Mouse (Mus musculus) stomach, postnatal 0 days (tissue): ENCODE results near the gene S100a16. TPM values are rescaled to one million over a fixed set of nuclear protein-coding genes. Genes with fewer than 3 reads are reported as not detected.
A peak's percentile ranks its signal among the peaks of the same experiment; 100 is the strongest.

Source experiments
- ATAC-seq: fragments of 200-750 bp; cut with Nextera tagmentation; 2 replicates; pipeline ENCODE4 v1.8.0; 2017; ENCODE audit not compliant: low FRiP score, low TSS enrichment
- DNase-seq: peaks from one replicate; pipeline ENCODE4 v3.0.0-alpha.2; 2016; ENCODE audit warnings: low spot score
- H3K27ac ChIP-seq: fragments of 300-500 bp; sonication (generic); replicated peaks from 2 replicates; pipeline ENCODE4 v1.5.1; 2014; ENCODE audit warnings: mild to moderate bottlenecking, control low read depth
- H3K27me3 ChIP-seq: fragments of 300-500 bp; sonication (generic); 2 replicates; pipeline ENCODE4 v1.6.1; 2014; ENCODE audit warnings: low read length; ENCODE audit not compliant: control insufficient read depth, insufficient read depth
- H3K36me3 ChIP-seq: fragments of 300-500 bp; sonication (generic); 2 replicates; pipeline ENCODE4 v1.6.1; 2014; ENCODE audit warnings: low read length, mixed read lengths; ENCODE audit not compliant: control insufficient read depth, insufficient read depth
- H3K4me1 ChIP-seq: fragments of 300-500 bp; sonication (generic); replicated peaks from 2 replicates; pipeline ENCODE4 v1.6.1; 2014; ENCODE audit warnings: antibody characterized with exemption; ENCODE audit not compliant: control insufficient read depth, insufficient read depth
- H3K4me2 ChIP-seq: fragments of 300-500 bp; sonication (generic); replicated peaks from 2 replicates; pipeline ENCODE4 v1.6.1; 2014; ENCODE audit warnings: low read depth, mild to moderate bottlenecking, control low read depth, moderate library complexity
- H3K4me3 ChIP-seq: fragments of 300-500 bp; sonication (generic); 2 replicates; pipeline ENCODE4 v1.5.1; 2014; ENCODE audit warnings: low read depth, low read length, control low read depth
- H3K9ac ChIP-seq: fragments of 300-500 bp; sonication (generic); 2 replicates; pipeline ENCODE4 v1.6.1; 2014; ENCODE audit warnings: mild to moderate bottlenecking, low read length, control low read depth, mixed read lengths
- H3K9me3 ChIP-seq: fragments of 300-500 bp; sonication (generic); 2 replicates; pipeline ENCODE4 v1.6.1; 2016; ENCODE audit warnings: low read length; ENCODE audit not compliant: control insufficient read depth
- CTCF ChIP-seq: IDR thresholded peaks from 2 replicates; pipeline ENCODE4 v1.5.1; 2016; ENCODE audit warnings: antibody characterized with exemption, low read depth, mild to moderate bottlenecking, moderate library complexity
- EP300 ChIP-seq: optimal IDR thresholded peaks from 2 replicates; pipeline ENCODE3; 2016; ENCODE audit warnings: antibody characterized with exemption
- WGBS: fragments of 180-500 bp; shearing (Covaris S2); extraction: QIAGEN DNeasy Blood & Tissue Kit; methylation state at CpG from one replicate; pipeline ENCODE4 v1.1.7; 2014; 5-methylcytosine and 5-hydroxymethylcytosine counted together
- polyA plus RNA-seq: library from polyadenylated mRNA; unstranded; fragments of >200 nt; fragmentation: Nextera tagmentation; extraction: Ambion mirVana; gene quantifications from 2 replicates; pipeline ENCODE4 v1.2.1, GENCODE M21; 2015

Gene S100a16
- polyA plus RNA-seq, 1 experiment from 2014 or later, result 559 TPM

DNA sequence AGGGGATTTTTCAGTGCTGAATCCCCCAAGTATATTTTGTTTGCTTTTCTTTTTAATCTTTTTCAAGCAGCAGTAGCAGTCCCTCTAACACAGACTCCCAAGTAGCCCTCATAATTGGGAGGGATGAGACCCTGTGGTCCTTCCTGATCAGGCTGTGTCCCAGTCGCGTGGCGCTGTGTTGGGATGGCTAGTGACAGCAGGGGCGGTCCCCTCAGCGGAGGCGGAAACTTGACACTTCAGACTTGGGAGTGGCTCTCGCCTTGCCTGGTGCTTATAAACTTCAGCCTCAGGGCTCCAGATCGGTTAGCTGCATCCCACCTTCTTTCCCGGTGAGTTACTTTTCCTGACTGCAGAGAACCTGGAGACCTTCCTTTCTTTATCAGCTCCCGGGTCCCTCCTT lies 22.4 kb upstream of the S100a16 start:
- H3K36me3 ChIP-seq, result no peaks in the 10 kb centered on the region; the same call in 1 of the 2 replicates
- TF ChIP-seq EP300, result no peak
- TF ChIP-seq CTCF, result no peak
- WGBS, result 1% methylated on average over 10 of the region's 10 CpGs
- peak; percentile 81 for ATAC-seq
- DNase-seq, result peak; percentile 82
- no peaks in the 10 kb centered on the region for H3K9me3 ChIP-seq
- H3K27me3 ChIP-seq, result no peaks in the 10 kb centered on the region
- peak overlapping the region; percentile 88 for H3K4me2 ChIP-seq
- peak overlapping the region; percentile 84 for H3K27ac ChIP-seq
- peak overlapping the region; percentile 61 for H3K9ac ChIP-seq
- peak overlapping the region; percentile 48 for H3K4me3 ChIP-seq
- no peaks in the 10 kb centered on the region; the same call in 1 of the 2 replicates for H3K4me1 ChIP-seq

DNA sequence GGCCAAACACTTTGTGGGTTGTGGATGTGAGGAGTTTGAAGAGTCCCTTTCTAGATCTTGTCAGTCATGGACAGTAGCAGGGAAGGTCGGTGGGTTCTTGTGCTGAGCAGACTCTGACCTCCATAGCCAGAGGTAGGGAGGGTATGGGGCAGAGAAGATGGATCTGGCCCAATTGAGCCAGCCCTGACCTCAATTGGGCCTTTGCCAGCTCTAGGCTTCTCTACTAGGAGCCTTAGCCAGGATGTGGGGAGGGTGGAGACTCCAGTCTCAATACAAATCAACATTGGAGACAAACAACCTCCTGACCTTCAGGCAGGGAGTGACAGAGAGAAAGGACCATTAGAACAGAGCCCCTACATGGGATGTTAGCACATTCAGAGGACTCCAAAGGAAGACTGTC lies 21.8 kb upstream of the S100a16 start:
- WGBS, result 36% methylated on average over 1 of the region's 1 CpGs
- Histone ChIP-seq H3K4me2 (peak overlapping the region; percentile 88), H3K27ac (peak overlapping the region; percentile 84)

DNA sequence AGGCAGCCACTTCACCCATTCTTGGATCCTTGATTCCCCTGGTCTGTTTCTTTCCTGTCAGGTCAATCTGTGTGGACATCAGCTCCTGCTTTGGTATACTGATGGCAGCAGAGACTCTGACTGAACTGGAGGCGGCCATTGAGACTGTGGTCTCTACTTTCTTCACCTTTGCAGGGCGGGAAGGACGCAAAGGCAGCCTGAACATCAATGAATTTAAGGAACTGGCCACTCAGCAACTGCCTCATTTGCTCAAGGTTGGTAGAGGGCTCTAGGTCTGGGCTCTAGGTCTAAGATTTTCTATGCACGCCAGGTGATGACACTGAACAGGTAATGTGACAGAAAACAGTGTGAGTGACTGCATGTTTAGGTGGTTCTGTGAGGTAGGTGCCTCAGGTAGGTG lies 21.3 kb upstream of the S100a16 start:
- 96% methylated on average over 4 of the region's 4 CpGs for WGBS
- no peak overlapping the region for H3K27ac ChIP-seq
- DNase-seq, result no peak

More for the DNA sequence above, 21.8 kb upstream of the S100a16 start:
- ATAC-seq (no peak), DNase-seq (no peak)
- TF ChIP-seq CTCF (no peak), EP300 (no peak)
- no peaks in the 10 kb centered on the region; the same call in 1 of the 2 replicates for H3K4me1 ChIP-seq
- H3K27me3 ChIP-seq, result no peaks in the 10 kb centered on the region
- peak overlapping the region; percentile 48 for H3K4me3 ChIP-seq
- no peaks in the 10 kb centered on the region; the same call in 1 of the 2 replicates for H3K36me3 ChIP-seq
- H3K9ac ChIP-seq, result peak overlapping the region; percentile 61
- no peaks in the 10 kb centered on the region for H3K9me3 ChIP-seq

DNA sequence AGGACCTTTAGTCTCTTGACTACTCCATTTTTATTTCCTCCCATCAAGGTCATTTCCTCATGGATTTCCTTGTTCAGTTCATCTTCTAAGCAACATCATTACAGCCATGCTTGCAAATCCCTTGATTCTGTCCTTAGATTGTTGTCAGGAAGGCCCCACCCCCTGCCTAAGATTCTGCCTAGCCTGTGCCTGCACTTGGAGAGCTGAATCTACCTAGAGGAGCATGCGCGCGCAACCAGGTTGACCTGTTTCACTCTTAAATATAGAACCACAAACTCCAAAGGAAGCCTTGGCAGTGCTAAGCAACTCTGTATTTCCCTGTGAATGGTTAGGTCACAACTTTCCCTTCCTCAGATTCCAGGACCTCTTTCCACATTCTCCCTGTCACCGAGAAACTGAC lies 19.3 kb upstream of the S100a16 start:
- Histone ChIP-seq H3K27me3 (no peaks in the 10 kb centered on the region), H3K9me3 (no peaks in the 10 kb centered on the region), H3K4me2 (no peak overlapping the region), H3K4me1 (no peaks in the 10 kb centered on the region; the same call in 1 of the 2 replicates), H3K27ac (no peak overlapping the region), H3K36me3 (no peaks in the 10 kb centered on the region), H3K9ac (no peak overlapping the region), H3K4me3 (no peak overlapping the region)
- no peak for TF ChIP-seq EP300
- no peak for TF ChIP-seq CTCF
- DNase-seq, result no peak
- no peak for ATAC-seq
- WGBS, result 72% methylated on average over 4 of the region's 4 CpGs

More for the DNA sequence above, 21.3 kb upstream of the S100a16 start:
- Histone ChIP-seq H3K9ac (no peak overlapping the region), H3K4me2 (peak overlapping the region; percentile 88; the same call in 1 of the 2 replicates), H3K36me3 (no peaks in the 10 kb centered on the region; the same call in 1 of the 2 replicates), H3K27me3 (no peaks in the 10 kb centered on the region), H3K4me3 (no peak overlapping the region; the same call in 1 of the 2 replicates), H3K4me1 (no peaks in the 10 kb centered on the region; the same call in 1 of the 2 replicates), H3K9me3 (no peaks in the 10 kb centered on the region)
- TF ChIP-seq EP300 (no peak), CTCF (no peak)
- no peak for ATAC-seq

DNA sequence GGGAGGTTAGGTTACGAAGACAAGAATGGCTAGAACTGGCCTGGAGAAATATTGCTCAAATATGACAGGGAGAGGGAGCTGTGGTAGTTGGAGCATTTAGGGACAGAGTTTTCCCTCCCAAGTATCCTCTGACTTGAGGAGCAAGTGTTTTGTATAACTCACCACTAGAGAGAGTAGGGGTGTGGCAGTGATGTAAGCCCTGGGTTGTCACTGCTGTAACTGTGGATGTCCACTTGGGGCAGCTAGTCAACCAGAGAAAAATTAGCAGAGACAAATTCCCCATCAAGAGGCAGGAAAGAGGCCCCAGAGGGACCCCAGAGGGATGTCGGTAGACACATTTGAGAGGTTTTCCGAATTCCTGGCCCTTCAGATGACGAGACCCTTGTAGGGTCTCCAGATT lies 11.6 kb upstream of the S100a16 start:
- Histone ChIP-seq H3K4me3 (no peak overlapping the region), H3K9me3 (no peaks in the 10 kb centered on the region), H3K4me2 (no peak overlapping the region), H3K4me1 (no peaks in the 10 kb centered on the region; the same call in 1 of the 2 replicates), H3K36me3 (no peaks in the 10 kb centered on the region), H3K27ac (peak overlapping the region; percentile 88), H3K9ac (no peak overlapping the region), H3K27me3 (no peaks in the 10 kb centered on the region)
- peak; percentile 53 for DNase-seq
- TF ChIP-seq EP300, result peak; percentile 63
- TF ChIP-seq CTCF, result peak; percentile 93
- ATAC-seq, result peak; percentile 39; the same call in 1 of the 2 replicates
- WGBS, result 59% methylated on average over 4 of the region's 4 CpGs

DNA sequence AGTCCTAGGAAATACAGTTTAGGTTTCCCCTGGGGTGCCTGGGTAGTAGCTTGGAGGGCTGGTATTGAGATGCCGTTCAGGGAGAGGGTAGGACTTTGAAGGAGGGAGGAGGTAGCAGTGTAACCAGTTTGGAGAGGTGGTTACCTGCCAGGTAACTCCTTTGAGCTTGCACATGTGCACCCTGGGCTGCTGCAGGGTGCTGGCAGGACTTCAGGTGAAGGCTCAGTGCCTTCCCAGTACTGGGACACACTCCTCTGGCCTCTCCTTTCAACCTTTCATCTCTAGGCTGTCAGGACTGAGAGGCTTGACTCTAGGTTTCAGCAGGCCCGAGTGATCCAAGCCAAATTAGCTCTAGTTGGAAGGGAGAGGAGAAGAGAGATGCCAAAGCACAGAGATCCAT lies 11.0 kb upstream of the S100a16 start:
- no peak for DNase-seq
- H3K9me3 ChIP-seq, result no peaks in the 10 kb centered on the region
- TF ChIP-seq EP300 (no peak), CTCF (no peak)
- H3K4me3 ChIP-seq, result no peak overlapping the region
- peak overlapping the region; percentile 88 for H3K27ac ChIP-seq
- peak overlapping the region; percentile 46 for H3K4me2 ChIP-seq
- WGBS, result 54% methylated on average over 2 of the region's 2 CpGs
- no peaks in the 10 kb centered on the region for H3K36me3 ChIP-seq
- peak; percentile 57 for ATAC-seq
- H3K27me3 ChIP-seq, result no peaks in the 10 kb centered on the region
- H3K4me1 ChIP-seq, result no peaks in the 10 kb centered on the region; the same call in 1 of the 2 replicates
- peak overlapping the region; percentile 51 for H3K9ac ChIP-seq
